Mouse (Mus musculus) urinary bladder, postnatal 10 days (tissue): Measurements from ENCODE around the gene 4930474N05Rik.

Experiments used
- DNase-seq: peaks from one replicate; pipeline ENCODE4 v3.0.0; 2022; ENCODE audit warnings: low spot score

The 4930474N05Rik gene

DNA sequence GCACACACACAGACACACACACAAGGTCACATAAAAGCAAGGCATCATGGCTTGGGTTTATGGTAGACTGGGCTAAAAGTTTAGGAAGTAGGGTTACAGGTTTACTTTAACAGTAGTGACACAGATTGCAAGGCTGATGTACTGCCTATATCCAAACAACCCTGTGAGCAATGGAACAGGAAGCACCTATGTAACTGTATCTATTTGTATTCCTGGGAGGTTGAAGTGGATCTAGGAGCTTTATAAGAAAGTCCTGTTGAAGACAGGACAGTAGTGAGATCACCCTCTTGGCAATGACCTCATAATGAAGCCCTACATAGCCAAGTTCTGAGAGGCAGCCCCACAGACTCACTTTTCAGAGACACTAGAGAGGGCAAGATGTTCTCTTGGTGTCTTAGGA is at the start of gene 4930474N05Rik:
Gene 4930474N05Rik, plus strand, starts transcription at position 301 of the 400 bp plus-strand sequence.
- no peak for DNase-seq

DNA sequence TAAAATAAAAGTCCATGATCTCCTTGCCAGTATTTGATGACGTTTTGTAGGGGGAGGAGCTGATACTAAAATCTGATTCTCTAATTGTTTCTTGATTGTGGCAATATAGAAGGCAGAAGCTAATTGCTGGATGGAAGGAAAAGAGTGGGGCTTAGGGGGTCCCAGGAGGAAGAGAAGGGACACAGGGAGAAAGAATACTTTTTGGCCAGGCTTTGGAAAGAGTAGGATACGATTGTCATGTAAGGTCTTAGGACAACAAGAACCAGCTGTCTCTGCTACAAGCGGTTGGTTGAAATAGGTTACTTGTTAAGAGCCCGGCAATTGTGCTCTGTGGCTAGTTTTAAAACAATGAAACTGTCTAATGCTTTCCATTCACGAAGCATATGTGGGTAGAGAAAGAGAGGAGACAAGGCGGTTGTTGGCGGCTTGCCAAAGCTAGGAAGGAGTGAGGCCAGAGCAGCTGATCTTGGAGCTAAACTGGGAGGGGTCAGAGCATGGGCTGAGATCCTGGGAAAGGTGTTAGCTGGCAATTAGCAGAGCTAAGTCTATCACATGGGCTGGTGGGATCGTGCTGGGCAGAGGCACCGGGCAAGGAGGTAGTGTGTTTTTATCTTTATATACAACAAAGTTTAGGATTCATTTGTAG is 45.8 kb upstream of the 4930474N05Rik start:
- no peak for DNase-seq

DNA sequence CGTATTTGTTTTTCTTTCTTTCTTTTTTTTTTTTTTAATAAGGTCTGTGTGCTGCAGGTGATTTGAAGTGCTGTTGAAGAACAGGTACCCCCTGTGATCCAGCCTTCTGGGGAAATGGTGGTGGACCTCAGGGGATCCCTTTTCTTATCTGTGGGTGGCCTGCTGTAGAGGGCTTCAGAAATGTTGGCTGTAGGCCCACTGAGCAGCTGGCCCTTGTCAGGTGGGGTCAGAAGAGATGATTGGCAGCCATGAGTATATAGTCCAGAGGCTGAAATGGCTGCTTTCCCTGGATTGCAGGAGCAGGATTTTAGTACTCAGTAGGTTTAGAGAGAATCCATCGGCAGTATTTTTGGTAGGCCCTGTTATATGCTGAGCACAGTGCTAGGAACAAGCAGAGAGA is 41.4 kb upstream of the 4930474N05Rik start:
- DNase-seq, result no peak

DNA sequence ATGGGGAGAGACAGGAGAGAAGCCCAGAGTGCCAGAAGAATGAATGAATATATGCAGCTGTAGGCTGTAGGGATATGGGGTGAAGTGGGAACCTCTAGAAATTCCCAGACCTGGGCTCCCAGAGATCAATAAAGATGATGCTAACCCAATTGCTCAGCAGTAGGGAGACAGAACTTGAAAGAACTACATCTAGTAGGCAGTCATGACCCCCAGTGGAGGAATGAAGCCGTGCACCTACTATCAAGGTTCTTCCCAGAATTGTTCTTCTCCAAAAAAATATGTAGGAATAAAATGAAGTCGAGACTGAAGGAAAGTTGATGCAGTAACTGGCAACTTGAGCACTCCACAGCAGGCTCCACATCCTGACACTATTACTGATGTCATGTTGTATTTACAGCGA is 3.8 kb downstream of the 4930474N05Rik start:
- no peak for DNase-seq

DNA sequence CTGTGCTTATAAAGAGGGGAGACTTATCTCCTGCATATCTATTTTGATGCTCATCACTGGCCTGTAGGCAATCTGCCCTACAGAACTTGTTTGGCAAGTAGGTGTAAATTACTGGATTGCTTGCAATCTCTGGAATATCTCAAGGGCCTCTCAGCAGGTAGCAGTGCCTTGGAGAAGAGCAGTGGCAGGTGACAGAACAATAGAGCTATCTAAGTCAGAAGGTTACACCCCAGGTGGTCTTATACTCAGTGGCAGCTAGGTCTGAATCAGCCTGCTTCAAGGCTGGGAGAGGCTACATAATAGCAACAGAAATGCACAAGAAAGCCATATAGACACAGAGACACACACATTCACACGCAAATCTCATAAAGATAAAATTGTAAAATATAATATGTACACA is 4.9 kb downstream of the 4930474N05Rik start:
- no peak for DNase-seq

DNA sequence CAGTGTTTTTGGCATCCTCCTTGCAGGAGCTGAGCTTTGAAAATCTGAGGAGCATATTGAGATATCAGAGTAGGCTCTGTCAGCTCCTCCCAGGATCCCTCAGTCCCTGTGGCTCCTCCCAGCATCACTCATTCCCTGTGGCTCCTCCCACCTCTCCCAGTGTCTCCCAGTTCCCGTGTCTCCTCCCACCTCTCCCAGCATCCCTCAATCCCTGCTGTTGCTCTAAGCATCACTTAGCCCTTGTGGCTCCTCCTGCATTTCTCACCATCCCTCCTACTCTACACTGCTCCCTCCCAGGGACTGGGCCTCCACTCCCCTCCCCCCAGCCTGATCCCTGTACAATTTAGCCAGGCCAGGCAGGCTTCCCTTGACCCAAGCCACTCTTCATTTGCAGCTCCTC is 6.0 kb downstream of the 4930474N05Rik start:
- DNase-seq, result no peak

DNA sequence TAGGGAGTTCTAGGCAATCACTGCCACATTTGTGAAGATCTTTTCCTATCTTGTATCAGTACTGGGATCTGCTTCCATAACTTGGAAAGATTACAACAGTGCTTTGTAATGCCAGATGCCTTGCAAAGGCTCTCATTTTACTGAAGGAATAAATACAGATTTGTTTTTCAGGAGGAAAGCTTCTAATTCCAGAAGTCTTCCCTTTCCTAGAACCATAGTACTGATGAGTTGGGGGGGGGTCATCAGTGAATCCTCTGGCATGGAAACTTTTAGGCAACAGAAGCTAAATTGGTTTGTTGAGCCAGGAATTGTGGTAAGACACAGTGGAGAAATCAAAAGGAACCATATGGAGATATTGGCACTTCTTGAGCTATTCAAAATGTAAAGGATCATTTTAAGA is 19.8 kb downstream of the 4930474N05Rik start:
- no peak for DNase-seq

DNA sequence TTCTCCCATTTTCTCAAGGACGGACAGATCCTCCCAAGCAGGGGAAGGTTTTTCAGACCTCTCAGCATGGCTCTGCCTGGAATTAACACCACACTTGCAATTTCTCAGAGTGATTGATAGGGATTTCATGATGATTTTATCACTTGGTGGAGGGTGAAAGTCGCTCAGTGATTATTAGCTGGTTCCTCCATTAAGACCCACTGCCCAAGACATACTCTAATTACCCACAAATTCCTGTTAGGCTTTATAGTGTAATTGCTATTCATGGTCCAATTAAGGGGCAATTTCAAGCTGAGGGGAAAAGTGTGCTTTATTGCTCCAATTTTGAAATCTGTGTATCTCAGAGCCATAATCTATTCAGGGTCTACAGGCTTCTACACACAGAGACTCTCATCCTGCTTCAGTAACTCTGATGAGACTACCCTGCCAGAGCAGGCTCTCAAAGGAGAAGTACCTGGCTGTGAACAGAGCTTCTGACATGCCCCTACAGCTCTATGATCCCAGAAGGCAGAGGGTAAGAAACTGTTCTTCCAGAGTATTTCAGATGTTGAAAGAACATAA is 29.1 kb downstream of the 4930474N05Rik start:
- no peak for DNase-seq

DNA sequence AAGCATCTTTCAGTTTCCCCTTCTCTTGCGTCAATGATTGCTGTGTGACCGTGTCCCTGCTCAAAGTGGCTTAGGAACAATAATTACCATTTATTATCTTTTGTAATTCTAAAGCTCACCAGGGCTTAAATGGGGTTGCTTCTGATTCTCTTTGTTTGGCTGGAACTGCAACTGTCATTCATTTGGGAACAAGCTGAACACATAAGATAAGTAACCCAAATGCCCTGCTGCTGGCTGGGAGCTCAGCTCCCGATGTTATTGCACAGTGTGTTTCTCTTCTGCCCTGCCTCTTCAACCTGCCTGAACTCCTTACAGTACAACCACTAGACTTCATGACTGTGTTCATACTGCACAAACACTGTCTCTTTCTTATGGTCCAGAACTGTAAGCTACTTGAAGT is 41.0 kb downstream of the 4930474N05Rik start:
- no peak for DNase-seq

DNA sequence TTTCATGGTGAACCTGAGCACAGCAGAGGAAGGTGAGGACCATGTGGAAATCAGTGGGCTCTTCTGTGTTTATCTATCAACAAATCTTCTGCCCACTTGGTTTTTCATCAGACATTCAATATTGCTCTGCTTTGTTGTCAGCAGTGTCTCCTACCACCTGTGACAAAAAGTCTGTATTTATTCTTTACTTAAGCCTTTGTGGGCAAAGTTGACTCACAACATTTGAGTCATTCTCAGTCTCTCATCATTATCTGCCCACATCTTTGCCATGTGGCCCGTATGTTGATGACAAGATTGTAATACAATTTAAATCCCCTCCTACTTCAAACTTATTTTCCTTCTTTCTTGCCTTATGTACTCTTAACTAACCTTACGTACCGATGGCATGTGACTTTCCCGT is 43.0 kb downstream of the 4930474N05Rik start:
- no peak for DNase-seq

DNA sequence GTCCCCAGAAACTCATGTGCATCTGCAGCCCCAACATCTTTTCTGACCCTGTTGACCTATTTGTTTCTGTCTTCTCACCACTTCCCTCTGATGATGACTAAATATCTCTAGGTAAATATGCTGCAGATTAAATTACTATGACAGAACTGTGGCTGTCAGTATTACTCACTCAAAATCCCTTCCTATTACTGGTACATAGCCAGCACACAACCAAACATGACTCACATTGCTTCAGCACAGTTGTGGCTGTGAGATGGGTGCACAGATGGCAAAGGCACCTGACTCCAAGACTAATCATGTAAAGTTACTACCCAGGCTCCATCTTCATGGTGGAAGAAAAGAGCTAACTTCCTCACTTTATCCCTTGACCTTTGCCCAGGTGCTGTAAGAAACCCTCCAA is 50.5 kb downstream of the 4930474N05Rik start:
- no peak for DNase-seq
